Mouse (Mus musculus) urinary bladder, postnatal 36 days (tissue): ENCODE measurements around the gene Trmt13.
"Not testable (repeated sequence)": the region's sequence is repeated elsewhere in the genome, so short reads cannot be mapped to it uniquely, and the experiment has no call there.

Experiments
- DNase-seq, 2 experiments: peaks; one replicate each; pipeline ENCODE4 v3.0.0; 2022; ENCODE audit warnings: low spot score in 2 of 2, mixed read lengths in 1 of 2

The Trmt13 gene

GRCm38 (mm10) chr3:116614295-116614892 lies at the start of gene Trmt13:
Gene Trmt13, minus strand, starts transcription at chr3:116614587.
- DNase-seq: peak; percentile 17 to 23

DNA sequence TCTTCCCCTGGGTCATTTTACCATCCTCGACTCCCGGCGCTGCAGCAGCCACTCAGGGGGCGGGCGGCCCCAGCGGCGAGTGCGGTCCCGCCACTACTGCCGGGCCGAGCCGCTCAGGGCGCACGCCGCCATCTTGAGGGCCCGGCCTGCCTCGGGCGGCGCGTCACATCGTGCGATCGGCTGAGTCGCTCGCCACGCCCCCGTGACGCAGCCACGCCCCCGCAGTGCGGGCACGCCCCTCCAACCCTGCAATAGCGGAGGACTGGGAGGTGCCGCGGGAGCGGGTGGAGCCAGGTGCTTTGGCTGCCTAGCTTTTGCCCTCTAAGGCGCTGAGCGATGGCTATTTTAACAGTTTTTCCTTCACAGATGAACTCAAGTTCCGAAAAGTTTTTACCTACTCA lies 48.1 kb upstream of the Trmt13 start, which contains the start of gene Mfsd14a:
Gene Mfsd14a (minus strand): TSS at position 215 of the 401 bp plus-strand sequence.
- DNase-seq: peak; percentile 99 to 100

DNA sequence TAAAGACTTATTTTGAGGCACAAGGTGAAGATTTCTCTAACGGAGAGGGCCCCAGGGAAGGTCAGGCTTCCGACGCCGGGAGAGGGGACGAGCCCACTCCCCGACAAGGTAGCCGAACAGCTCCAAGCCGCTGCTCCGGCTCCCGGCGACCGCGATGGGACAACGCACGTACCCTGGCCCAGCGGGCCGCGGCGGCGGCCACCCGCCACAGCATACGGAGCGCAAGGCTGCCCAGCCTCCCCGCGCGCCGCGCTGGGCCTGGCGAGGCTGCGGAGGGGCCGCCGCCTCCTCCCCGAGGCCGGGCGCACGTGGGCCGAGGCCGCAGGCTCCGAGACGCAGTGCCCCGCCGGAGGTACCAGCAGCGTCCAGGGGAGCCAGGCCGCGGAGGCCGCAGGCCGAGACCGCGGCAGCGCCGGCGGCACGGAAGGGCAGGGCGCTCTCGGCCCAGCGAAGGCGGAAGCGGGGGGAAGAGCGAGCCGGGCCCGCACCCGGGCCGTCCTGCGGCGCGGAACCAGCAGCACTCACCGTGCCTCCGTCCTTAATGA lies 47.6 kb upstream of the Trmt13 start:
- peak in 1 of 2 experiments; percentile 26 for DNase-seq

- peak in 1 of 2 experiments; percentile 18 for DNase-seq
Measured at GRCm38 (mm10) chr3:116661288-116661869, 47.0 kb upstream of the Trmt13 start.

DNA sequence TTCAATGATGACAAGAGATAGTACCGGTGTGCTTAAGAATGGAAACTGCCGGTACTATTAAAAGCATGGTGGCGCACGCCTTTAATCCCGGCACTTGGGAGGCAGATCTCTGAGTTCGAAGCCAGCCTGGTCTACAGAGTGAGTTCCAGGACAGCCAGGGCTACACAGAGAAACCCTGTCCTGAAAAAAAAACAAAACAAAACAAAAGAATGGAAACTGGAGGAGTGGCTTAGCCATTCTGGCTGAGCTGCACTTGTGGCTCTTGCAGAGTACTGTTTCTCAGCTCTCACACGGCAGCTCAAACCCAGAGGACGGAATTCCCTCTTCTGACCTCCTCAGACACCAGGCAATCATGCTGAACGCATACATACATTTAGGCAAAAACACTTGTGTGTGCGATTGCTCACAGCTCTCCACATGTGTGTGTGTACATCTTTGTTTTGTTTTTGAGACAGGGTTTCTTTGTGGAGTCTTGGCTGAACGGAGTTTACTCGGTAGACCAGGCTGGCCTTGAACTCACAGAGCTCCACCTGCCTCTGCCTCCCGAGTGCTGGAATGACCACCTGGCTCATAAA lies 45.6 kb upstream of the Trmt13 start:
- DNase-seq: no peak

GRCm38 (mm10) chr3:116658928-116659565 lies 44.7 kb upstream of the Trmt13 start:
- no peak for DNase-seq

GRCm38 (mm10) chr3:116656184-116656965 lies 42.0 kb upstream of the Trmt13 start:
- DNase-seq: no peak

DNA sequence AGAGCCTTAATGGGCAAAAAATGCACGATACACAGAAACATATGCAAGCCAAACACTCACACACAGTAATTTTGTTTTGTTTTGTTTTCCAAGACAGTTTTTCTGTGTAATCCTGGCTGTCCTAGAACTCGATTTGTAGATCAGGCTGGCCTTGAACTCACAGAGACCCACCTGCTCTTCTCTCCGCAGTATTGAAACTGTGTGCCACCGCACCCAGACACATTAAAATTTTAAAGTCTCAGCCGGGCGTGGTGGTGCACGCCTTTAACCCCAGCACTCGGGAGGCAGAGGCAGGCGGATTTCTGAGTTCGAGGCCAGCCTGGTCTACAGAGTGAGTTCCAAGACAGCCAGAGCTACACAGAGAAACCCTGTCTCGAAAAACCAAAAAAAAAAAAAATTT lies 39.7 kb upstream of the Trmt13 start:
- not testable (repeated sequence) for DNase-seq

DNA sequence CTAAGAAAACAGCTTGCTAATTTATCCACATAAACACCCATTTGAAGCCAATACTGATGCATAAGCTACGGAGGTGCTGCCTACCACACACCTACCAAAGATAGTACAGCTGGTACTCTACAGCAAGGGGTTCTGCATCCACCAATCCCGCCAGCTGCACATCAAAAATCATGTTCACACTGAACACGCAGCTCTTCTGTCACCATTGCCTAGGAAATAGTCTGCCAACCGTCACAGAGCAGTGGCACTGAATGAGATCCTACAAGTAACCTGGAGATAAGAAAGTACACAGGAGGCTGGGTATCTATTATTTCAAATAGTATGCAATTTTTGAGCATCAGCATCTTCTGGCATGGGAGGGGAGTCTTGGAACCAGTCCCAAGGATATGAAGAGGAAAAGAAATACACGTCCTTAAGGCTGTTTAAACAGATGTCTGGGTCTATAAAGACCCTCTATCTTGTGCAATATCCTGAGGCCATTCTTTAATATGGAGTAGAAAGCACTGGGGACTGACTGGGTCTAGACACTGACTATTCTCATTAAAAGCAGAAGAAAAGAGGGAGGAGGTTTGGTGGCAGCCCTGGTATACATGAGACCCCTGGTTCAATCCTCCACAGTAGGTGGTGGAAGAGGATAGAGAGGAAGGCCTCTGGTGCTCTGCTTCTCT lies 39.0 kb upstream of the Trmt13 start:
- DNase-seq: no peak

- DNase-seq: no peak
Measured at GRCm38 (mm10) chr3:116652033-116652446, 37.7 kb upstream of the Trmt13 start.

DNA sequence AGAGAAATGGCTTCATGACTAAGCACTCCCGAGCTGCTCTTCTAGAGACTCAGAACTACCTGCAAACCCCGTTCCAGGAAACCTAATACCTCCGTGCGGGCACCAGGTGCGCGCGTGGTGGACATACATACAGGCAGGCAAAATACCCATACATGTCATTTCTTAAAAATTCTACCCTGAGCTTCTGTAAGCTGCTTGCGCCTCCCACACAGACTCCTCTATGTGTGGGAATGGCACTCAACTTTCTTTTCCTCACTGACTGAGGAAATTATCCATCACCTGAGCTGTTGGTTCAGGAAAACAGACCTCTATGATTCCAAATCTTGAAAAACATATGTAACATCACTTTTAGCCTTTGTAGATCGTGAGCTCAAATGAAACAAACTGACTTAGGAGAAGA lies 36.3 kb upstream of the Trmt13 start:
- no peak for DNase-seq

DNA sequence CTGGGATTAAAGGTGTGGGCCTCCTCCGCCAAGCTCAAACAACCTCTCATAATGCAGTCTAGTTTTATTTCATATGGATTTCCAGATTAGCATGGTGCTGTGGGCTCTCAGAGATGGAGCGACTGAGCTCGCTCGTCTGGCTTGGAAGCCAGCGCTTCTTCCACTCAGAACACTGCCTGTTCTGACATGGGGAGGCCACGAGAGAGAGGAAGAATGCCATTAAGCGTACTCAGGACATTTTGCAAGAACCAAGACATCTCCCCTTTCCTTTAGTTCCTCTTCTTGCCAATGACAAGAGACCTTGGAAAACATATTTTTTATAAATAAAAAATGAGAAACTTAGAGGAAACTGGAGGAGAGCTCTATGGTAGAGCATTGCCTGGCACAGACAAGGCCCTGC lies 34.4 kb upstream of the Trmt13 start:
- no peak for DNase-seq

DNA sequence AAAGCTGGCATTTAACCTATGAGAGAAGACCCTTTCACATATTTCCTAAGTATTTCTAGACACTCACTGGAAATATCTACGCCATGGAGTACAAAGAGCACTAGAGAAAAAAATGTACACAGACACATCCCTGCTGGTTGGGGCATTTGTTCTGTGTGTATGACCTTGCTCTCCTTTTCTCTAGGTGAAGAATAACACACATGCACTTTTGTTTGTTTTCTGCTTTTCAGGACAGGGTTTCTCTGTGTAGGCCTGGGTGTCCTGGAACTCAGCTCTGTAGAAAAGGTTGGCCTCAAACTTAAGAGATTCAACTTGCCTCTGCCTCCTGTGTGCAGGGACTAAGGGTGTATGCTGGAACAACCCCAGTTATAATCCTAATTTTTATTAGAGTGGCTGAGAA lies 32.0 kb upstream of the Trmt13 start:
- DNase-seq: no peak

GRCm38 (mm10) chr3:116642373-116642772 lies 28.0 kb upstream of the Trmt13 start:
- DNase-seq: no peak

- DNase-seq: no peak
Measured at GRCm38 (mm10) chr3:116641811-116642371, 27.5 kb upstream of the Trmt13 start.

- no peak for DNase-seq
Measured at GRCm38 (mm10) chr3:116640024-116640423, 25.6 kb upstream of the Trmt13 start.

DNA sequence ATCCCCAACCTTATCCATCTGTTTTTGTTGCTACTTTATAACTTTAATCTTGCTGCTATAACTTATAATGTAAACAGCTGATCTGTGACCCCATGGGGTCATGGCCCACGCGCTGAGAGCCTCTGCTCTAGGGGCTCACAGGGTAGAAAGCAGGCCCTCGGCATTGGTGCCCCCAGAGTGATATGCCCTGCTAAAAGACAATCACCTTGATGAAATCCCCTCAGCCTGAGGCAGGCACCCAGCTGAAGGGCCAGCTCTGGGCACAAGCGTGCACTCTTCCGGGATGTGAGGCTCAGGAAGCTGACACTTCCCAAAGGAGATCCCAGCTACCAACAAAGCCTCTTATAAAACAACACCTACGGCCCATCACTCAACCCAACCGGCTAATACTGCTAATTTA lies 24.2 kb upstream of the Trmt13 start:
- DNase-seq: no peak

DNA sequence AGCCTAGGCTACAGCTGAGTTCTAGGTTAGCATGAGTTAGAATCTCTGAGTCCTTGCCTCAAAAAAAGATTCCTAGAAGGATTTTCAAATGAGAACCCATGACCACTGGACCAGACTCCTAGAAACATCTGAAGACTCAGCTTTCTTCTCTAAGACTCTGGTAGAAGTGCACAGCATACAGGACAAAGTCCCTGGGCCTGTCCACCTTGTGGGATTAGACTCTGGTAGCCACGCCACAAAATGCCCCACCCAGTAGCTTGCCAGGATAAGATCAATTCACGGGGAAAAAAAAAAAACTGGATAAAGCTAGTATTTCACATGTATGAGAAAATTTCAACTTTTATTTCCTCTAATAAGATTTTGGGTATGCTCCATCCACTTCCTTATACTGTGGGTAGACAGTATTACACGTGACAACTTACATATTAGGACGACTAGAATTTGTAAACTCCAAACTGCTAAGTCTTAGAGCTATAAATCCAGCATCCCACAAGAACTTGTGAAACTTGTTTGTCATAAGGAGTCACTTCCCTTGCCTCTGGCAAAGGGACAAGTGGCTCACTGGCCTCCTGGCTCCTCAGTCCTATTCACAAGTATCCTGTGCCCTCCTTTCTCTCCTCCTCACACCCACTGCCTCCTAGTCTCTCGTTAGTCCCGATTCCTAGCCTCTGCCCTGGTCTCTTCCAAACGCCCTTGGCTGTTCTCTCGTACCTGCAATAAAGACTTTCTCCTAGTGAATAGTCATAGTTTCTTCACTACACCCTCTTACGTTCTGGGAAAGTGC lies 23.5 kb upstream of the Trmt13 start:
- DNase-seq: no peak

- DNase-seq: no peak
Measured at GRCm38 (mm10) chr3:116635799-116636198, 21.4 kb upstream of the Trmt13 start.

DNA sequence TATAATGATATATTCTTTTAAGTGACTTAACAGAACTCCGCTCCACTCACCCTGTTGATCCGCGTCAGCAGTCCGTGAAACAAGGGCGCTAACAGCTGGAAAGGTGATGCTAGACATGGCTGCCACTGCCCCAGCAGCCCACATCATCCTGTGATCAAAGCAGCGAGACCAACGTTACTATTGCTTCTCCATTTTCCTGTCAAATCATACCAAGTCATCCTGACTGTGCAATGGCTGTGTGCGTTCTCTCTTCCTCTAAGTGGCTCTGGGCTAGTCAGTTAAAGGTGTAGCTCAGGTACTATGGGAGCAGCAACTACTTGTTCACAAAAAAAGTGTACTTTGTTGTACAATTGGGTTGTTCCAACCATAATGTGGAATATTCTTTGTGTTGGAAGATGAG lies 20.5 kb upstream of the Trmt13 start:
- no peak for DNase-seq
